Mouse (Mus musculus): ENCODE measurements at regions not wholly inside any gene's neighbourhood (a gene's known extent, or its start where the extent isn't known, plus 50 kb on each side); places are given as distances from the start of the nearest gene placed in this dataset.
"Not testable (repeated sequence)": the region's sequence is repeated elsewhere in the genome, so short reads cannot be mapped to it uniquely, and the experiment has no call there.

DNA sequence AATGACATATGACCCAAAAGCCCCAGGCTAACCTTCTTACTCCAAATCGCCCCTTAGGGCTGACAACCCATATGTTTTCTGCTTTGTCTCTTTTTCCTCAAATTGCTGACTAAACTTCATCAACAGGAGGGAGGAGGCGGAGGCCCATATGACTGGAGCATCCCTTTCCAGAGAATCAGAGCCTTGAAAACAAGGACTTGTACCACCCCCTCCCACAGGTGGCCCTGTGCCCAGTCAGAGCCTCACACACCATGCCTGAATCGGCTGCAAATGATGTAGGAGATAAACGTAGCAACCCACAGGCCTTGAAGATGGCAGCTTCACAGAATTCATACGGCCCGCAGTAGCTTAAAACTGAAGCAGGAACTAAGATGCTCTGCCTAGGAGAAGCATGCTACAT lies 101.7 kb upstream of the Ipo5 start:
- ATAC-seq (ENCODE audit: insufficient number of reproducible peaks, low FRiP score, low TSS enrichment): no peak

DNA sequence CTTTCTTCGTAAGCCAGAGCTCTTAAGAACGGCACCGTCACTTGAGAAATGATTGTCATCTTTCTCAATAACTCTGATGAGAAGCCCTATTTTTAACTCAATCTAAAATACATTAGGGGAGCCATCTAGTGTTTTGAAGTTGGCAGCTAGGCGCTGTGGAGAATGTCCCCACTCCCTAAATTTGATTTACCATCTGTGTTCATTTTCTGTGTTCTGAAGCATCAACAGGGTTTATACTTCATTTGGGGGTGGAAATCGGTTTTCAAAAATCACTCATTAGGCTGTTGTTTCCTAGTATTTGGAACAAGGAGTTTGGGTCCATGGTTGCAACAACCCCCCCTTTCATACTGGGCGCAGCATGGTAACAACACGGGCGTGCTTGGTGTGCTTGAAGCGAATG lies 97.1 kb upstream of the Ipo5 start:
- ATAC-seq (ENCODE audit: insufficient number of reproducible peaks, low FRiP score, low TSS enrichment): no peak

DNA sequence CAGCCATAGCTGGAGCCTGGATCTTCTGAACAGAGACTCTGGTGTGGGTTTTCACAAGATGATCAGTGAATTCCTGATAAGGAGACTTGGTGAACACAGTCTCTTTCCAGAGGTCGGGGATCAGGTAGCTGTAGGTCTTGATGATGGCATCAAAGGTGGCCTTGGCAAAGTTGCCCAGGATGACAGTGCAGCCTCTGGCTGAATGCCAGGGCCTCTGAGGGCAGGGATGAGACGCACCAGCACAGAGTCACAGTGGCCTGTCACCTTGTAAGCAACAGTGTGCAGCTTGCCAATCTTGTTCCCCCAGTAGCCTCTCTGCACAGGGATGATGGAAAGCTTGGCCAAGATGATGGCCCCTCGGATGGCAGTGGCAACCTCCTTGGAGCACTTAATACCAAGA lies 95.9 kb upstream of the Ipo5 start:
- not testable (repeated sequence) for ATAC-seq (ENCODE audit: insufficient number of reproducible peaks, low FRiP score, low TSS enrichment)

DNA sequence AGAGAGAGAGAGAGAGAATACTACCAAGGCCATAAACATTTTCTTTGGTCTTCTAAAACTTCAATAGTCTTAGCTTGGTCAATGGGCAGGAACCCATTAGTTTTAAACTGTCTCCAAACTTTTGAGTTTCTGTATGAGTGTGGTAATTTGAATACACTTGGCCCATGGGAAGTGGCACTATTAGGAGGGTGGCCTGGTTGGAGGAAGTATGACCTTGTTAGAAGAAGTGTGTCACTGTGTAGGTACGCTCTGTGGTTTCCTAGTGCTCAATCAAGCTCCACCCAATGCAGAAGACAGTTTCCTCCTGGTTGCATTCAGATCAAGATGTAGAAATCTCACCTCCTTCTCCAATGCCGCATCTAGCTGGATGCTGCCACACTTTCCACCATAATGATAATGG lies 94.5 kb upstream of the Ipo5 start:
- ATAC-seq (ENCODE audit: insufficient number of reproducible peaks, low FRiP score, low TSS enrichment): no peak

DNA sequence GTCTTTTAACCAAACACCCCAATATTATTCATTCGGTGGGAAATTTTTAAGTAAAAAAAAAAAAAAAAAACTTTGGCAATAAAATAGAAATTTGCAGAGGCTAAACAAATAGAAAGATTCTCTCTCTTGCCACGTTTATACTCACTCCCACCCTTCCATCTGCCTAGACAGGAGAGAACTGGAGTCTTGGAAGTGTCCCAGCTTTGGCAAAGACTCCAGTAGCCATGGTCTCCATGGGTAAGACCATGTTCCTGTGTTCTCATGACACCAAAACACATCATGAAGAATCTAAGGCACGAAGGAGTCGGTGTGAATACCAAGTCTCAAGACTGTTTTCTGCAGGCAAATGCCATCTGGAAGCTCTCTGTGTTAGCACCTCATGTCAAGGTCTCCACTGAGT lies 84.8 kb upstream of the Ipo5 start:
- ATAC-seq (ENCODE audit: insufficient number of reproducible peaks, low FRiP score, low TSS enrichment): no peak

DNA sequence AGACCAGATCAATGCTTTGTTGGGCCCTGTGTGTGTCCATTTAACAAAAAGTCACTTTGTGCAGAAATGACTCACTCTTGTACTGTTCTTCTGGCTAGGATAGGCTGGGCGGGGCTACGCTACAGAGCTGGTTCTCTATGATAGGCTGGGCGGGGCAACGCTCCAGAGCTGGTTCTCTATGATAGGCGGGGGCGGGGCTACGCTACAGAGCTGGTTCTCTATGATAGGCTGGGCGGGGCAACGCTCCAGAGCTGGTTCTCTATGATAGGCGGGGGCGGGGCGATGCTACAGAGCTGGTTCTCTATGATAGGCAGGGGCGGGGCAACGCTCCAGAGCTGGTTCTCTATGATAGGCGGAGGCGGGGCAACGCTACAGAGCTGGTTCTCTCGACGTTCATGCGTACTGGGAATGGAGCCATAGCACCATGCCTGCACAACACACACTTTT lies 80.6 kb upstream of the Ipo5 start:
- ATAC-seq (ENCODE audit: insufficient number of reproducible peaks, low FRiP score, low TSS enrichment): peak; percentile 74

DNA sequence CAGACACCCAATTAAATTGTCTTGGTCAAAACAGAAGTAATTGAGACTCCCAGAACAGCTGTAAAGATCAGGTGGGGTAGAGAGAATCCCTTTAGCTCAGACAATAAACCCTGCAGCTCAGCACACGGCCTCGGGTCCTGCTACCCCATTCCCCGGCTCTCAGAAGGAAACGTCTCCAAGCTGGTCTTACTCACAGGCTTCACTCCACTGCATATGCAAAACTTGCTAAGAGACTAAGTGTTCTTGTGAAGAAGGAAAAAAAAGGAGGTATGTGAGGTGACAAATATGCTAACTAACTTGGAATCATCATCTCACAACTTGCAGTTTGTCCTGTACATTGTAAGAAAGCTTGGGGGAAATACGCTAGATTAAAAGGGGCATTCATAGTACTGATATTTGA lies 79.6 kb upstream of the Ipo5 start:
- no peak for ATAC-seq (ENCODE audit: insufficient number of reproducible peaks, low FRiP score, low TSS enrichment)

DNA sequence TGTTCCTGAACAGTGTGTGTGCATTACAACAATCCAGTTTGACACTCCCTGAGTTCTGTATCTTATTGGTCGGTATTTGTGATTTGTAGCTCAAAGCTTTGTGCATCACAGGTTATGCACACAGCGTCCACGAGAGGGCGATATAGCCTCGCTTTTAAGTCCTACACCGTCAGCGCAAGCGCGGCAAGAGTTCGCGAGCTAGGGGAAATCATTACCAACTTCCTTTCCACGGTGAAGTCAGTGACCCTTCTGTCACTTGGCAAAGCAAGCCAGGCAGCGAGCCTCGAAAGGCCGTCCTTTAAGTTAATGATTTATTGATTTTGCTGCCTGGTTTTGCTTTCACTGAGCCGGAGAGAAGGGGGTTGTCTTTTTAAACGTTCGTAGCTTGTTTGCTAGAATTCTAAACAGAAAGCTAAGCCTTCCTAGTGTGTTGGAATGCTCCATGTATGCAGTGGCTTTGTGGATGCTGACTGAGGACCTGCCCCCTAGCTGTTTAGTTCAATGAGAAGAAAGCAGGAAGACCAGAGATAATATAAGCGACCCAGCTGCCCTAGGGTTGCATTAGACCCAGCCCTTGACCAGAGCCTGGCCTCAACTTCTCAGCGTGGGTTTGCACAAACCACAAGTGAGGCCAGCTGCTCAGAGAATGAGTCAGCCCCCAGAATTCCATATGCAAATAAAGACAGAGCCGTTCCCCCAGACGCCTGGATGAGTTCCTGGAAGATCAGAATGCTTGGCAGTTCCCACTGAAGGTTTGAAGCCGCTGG lies 79.0 kb upstream of the Ipo5 start:
- peak; percentile 75 for ATAC-seq (ENCODE audit: insufficient number of reproducible peaks, low FRiP score, low TSS enrichment)

DNA sequence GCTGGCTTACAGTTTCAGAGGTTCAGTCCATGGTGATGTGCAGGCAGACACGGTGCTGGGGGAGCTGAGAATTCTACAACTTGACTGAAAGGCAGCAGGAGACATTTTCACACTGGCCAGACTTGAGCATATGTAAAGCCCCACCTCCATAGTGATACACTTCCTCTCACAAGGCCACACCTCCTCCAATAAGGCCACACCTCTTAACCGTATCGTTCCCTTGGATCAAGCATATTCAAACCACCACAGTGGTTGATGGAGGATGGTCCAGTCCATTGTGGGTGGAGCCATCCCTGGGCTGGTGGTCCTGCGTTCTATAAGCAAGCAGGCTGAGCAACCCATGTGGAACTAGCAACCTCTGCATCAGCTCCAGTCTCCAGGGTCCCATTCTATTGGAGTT lies 76.2 kb upstream of the Ipo5 start:
- ATAC-seq (ENCODE audit: insufficient number of reproducible peaks, low FRiP score, low TSS enrichment): no peak

DNA sequence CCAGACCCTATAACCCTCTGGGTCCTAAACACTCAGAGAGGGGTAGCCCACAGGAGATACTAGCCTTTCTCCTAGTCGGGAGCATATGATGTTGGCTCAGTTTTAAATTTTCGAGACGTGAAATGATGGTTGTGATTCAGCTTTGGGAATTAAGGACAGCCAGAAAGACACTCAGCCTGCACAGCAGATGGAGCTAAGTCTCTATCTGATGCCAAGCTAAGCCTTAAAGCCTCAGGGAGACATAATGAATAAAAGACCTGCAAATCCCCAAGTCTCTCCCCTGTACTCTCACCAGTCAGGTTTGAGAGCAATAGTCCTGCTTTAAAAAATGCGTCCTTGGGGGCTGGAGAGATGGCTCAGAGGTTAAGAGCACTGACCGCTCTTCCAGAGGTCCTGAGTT lies 75.3 kb upstream of the Ipo5 start:
- no peak for ATAC-seq (ENCODE audit: insufficient number of reproducible peaks, low FRiP score, low TSS enrichment)

DNA sequence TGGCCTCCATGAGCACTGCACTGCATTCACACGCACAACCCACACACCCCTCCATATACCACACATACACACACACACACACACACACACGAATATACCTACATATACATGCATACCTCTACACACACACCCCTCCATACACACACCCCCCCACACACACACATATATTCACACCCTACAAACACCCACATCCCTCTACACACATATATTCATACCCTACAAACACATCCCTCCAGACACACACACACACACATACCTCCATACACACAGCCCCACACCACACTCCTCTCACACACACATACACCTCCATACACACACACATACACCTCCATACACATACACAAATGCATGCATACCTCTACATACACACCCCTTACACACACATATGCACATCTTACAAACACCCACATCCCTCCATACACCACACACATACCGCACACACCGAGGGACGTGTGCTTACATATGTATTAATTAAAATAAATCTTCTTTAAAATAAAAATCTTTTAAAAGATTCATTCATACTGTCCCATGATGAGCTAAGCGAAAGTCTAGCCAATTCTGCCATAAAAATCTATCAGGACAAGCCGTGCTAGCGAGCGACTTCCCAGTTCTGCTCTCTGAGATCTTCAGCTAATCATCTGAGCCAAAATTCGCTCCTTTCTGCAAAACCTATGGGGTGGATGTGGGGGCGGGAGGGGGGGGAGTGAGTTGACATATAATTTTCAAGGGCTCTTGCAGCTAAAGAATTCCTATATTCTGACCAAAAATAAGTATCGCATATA lies 74.3 kb upstream of the Ipo5 start:
- ATAC-seq (ENCODE audit: insufficient number of reproducible peaks, low FRiP score, low TSS enrichment): no peak

DNA sequence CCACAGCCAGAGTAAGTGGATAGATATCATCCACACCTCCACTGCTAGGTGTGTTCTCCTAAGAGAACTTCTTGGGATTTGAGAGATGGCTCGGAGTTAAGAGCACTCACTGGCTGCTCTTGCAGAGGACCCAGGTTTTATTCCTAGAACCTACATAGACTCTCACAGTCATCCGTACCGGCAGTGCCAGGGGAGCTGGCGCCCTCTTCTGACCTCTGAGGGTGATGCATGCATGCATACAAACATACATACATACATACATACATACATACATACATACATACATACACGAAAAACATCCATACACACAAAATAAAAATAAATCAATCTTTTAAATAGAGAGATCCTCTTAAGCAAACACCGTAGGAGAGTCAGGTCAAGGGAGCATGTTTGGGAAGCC lies 70.1 kb upstream of the Ipo5 start:
- no peak for ATAC-seq (ENCODE audit: insufficient number of reproducible peaks, low FRiP score, low TSS enrichment)

DNA sequence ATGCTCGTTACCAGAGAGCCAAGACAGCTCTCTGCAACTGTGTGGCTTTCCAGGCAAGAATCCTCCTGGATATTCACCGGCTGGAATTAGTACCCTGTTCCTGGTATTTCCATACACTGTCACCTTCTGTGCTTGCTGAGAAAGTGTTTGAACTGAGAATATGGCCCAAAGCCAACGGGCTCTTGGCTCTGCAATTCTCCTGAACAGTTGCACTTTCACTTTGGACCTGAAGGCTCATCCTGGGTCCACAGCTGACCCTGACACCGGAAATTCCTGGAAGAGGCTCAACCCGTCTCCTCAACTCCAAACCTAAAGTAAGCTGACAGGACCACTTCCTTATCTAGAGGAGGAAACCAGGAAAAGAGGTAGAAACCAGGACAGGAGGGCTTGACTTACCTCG lies 69.7 kb upstream of the Ipo5 start:
- no peak for ATAC-seq (ENCODE audit: insufficient number of reproducible peaks, low FRiP score, low TSS enrichment)

DNA sequence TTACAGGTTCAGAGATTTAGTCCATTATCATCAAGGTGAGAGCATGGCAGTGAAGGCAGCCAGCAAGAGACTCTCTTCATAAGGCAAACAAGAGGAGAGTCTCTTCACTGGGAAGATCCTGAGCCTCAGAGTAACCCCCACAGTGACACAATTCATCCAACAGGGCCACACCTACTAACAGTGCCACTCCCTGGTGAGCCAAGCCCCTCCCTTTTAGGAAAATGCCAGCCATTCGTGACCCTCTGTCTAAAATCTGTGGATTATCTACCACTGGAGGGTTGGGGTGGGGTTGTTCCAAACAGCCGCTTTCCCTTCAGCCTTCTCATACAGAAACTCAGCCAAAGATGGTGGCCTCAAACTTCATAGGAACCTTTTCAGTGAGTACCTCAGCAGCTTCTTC lies 65.9 kb upstream of the Ipo5 start:
- no peak for ATAC-seq (ENCODE audit: insufficient number of reproducible peaks, low FRiP score, low TSS enrichment)

DNA sequence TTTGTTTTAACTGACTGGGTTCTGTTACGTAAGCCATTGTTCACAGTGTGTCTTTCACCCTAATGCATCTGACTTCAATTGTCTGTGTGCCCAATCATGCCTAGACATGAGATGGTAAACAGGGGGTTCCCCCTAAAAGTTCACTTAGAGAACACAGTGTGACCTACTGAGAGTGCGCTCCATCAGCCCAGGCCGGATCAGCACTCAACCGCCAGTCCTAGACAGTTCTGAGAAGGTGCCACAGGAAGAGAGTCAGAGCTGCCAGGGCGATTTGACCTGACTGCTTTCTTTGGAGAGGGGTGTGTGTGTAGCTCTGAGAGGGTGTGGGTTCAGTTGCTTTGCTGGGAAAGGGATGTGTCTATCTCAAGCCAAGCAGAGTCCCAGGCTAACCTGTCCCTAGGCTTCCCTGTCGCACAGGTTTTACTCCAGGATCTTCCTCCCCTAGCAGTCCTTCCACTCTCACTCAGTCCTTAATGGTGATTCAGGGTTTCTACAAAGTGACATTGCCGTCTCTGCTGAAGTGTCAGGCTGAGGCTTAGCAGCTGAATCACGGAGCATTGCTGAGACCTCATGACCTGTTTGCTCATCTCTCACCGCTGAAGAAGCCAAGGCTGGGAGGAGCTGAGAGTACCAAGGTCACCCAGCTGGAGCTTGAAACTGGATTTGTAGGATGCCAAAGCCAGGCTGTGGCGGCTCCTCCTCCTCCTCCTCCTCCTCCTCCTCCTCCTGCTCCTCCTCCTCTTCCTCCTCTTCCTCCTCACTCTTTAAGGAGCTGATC lies 64.8 kb upstream of the Ipo5 start:
- ATAC-seq (ENCODE audit: insufficient number of reproducible peaks, low FRiP score, low TSS enrichment): no peak

DNA sequence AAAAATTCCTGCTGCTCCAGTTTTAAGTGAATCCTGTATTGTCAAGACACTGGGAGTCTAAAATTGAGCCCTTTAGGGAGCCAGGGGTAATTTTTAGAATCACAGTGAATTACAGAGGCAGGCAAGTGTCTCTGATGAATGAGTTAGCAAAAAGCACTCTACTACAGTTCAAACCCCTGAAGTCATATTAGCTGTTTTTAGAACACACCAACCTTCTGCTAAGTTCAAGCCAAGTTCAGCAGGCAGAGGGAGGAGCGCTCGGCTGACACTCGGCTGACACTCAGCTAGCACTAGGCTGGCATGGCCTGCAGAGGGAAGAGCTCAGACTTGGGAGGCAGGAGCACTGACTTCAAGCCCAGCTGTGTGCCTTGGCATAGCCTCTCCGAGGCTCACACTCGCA lies 64.0 kb upstream of the Ipo5 start:
- no peak; the same call in 1 of the 2 replicates for ATAC-seq (ENCODE audit: insufficient number of reproducible peaks, low FRiP score, low TSS enrichment)

DNA sequence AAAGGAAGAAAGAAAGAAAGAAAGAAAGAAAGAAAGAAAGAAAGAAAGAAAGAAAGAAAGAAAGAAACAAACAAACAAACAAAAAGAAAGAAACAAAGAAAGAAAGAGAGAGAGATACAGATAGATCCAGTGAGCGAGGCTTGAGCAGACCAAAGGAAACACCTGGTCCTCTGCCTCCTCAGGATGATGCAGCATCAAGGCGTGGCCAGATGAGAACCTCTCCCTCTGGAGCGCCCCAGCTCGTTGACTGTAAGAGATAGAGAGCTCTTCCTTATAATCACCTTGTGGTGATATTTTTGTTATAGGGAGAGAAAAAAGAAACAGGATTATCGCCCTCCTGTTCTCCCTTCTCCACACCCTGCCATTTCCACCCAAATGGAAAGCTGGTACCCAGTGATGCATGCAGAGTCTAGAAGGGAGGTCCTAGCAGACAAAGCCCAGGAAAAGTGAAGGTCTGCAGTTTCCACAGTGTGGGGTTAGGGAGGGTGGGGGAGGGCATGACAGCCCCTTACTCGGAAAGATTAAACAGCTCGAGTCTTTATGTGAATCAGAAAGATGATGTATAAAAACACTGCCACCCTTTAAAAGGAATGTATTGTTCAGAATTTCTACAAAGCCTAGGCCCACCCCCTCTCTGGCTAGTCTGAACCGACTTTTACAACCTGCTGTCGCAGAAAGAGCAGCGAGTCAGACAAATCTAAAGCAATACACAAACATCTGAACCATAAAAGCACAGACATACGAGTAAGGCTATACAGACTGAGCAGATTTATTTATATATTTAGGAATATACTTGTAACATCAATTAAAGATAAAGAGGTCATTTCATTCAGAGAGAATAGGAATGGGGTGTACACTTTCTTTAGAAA lies 62.7 kb upstream of the Ipo5 start:
- no peak for ATAC-seq (ENCODE audit: insufficient number of reproducible peaks, low FRiP score, low TSS enrichment)

DNA sequence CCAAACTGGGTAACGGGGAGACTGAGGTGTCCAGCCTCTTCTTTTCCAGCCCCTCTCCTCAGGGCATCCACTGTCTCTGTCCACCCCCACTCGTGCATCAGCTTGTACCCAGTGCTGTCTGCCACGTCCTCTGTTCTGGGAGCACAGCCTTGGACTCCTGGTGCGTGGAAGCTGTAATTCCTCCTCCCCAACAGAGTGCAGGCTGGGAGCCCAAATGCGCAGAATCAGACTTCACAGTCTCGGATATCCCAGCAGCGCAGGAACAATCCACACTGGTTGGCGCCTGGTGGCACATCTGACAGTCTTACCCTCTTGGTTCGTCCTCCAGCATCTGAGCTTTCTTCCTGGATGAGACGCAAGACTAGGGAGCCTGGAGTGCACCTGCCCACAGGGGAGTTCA lies 61.9 kb upstream of the Ipo5 start:
- 0 out of 2 replicates have a peak, but pooled peaks have one; percentile 31 for ATAC-seq (ENCODE audit: insufficient number of reproducible peaks, low FRiP score, low TSS enrichment)

DNA sequence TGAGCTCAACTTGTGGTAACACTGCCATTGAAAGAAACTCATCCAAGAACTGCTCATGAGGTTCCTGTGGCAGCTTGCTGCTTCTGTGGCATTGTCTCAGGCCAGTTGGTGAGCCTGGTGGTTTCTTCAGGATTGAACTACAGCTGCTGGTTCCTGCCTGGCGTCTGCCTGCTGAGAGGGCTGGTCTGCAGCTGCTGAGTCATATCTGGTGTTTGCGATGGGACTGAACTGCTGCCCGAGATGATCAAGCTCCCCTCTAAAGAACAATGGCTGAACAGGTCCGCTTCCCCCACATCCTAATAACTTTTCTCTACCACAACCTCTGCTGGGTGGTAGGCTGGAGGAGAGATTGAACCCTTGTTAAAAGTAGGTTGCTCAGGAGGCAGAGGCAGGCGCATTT lies 57.4 kb upstream of the Ipo5 start:
- no peak for ATAC-seq (ENCODE audit: insufficient number of reproducible peaks, low FRiP score, low TSS enrichment)

DNA sequence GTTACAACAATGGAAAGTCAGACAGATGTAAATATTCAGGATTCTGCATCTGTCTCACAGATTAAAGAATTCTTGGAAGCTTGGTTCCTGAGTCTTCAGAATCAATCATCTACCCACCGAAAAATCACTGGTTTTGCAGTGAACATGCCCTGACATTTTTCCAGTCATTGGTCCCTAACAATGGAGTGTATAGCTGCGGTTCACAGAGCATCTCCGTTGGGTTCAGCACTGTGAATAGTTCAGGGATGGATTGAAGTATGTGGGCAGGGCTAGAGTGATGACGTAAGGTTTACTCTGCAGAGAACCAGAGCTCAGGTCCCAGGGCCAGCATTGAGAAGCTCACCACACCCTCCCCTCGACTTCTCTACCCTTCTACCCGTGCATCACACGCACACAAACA lies 56.5 kb upstream of the Ipo5 start:
- no peak for ATAC-seq (ENCODE audit: insufficient number of reproducible peaks, low FRiP score, low TSS enrichment)
